Mouse (Mus musculus): ENCODE data around the gene Kpna7. TPM values are rescaled to one million over a fixed set of nuclear protein-coding genes. Genes with fewer than 3 reads are reported as not detected.

The Kpna7 gene
- polyA plus RNA-seq, 1 experiment, result not detected

- Histone ChIP-seq H3K9ac (ENCODE audit: low read depth, poor library complexity, severe bottlenecking) (no peak overlapping the region), H3K27me3 (ENCODE audit: control insufficient read depth, insufficient read depth, low read length, poor library complexity, severe bottlenecking) (no peaks in the 10 kb centered on the region), H3K4me3 (ENCODE audit: low read depth, low read length) (no peak overlapping the region), H3K4me1 (ENCODE audit: control insufficient read depth, insufficient read depth, low read length) (no peaks in the 10 kb centered on the region), H3K27ac (ENCODE audit: insufficient read depth, low read length) (no peak overlapping the region), H3K9me3 (replicated peaks; ENCODE audit: control insufficient read depth, insufficient read depth, low read length, poor library complexity, severe bottlenecking) (no peaks in the 10 kb centered on the region), H3K36me3 (ENCODE audit: control insufficient read depth, insufficient read depth, low read length, poor library complexity, severe bottlenecking) (no peaks in the 10 kb centered on the region)
- TF ChIP-seq CTCF (IDR thresholded peaks at IDR 0.05; ENCODE audit: low read depth, low read length), result no peak
- TF ChIP-seq POLR2A (IDR thresholded peaks at IDR 0.05; ENCODE audit: insufficient read depth, low read length), result no peak
- no peak for TF ChIP-seq EP300 (IDR thresholded peaks at IDR 0.05; ENCODE audit: insufficient read depth, low read depth, low read length)
Observed at GRCm38 (mm10) chr5:144940904-144941303, 142.9 kb downstream of the Kpna7 start.

- H3K9ac ChIP-seq (ENCODE audit: low read depth, poor library complexity, severe bottlenecking), result no peak overlapping the region
- no peak overlapping the region for H3K27ac ChIP-seq (ENCODE audit: insufficient read depth, low read length)
- TF ChIP-seq EP300 (IDR thresholded peaks at IDR 0.05; ENCODE audit: insufficient read depth, low read depth, low read length), result no peak
- no peak for TF ChIP-seq CTCF (IDR thresholded peaks at IDR 0.05; ENCODE audit: low read depth, low read length)
- no peak for TF ChIP-seq POLR2A (IDR thresholded peaks at IDR 0.05; ENCODE audit: insufficient read depth, low read length)
Observed at GRCm38 (mm10) chr5:144937304-144937703, 146.5 kb downstream of the Kpna7 start.

More at GRCm38 (mm10) chr5:144937304-144937703, 146.5 kb downstream of the Kpna7 start:
- no peaks in the 10 kb centered on the region for H3K9me3 ChIP-seq (replicated peaks; ENCODE audit: control insufficient read depth, insufficient read depth, low read length, poor library complexity, severe bottlenecking)
- peaks cover 3% of the 10 kb centered on the region for H3K4me1 ChIP-seq (ENCODE audit: control insufficient read depth, insufficient read depth, low read length)
- no peak overlapping the region for H3K4me3 ChIP-seq (ENCODE audit: low read depth, low read length)
- no peaks in the 10 kb centered on the region for H3K27me3 ChIP-seq (ENCODE audit: control insufficient read depth, insufficient read depth, low read length, poor library complexity, severe bottlenecking)
- H3K36me3 ChIP-seq (ENCODE audit: control insufficient read depth, insufficient read depth, low read length, poor library complexity, severe bottlenecking), result no peaks in the 10 kb centered on the region

Other genes starting within 250 kb of the Kpna7 start
- 18.4 and 19.7 TPM in 2 replicates for gene Smurf1, start 118.2 kb downstream of the Kpna7 start, polyA plus RNA-seq (2011; ENCODE audit: insufficient read depth, insufficient read length, low read depth, missing spikeins)
- not detected in 2 replicates for gene Gm4871, start 51.3 kb downstream of the Kpna7 start, polyA plus RNA-seq (2011; ENCODE audit: insufficient read depth, insufficient read length, low read depth, missing spikeins)
- not detected in 2 replicates for gene 1700018F24Rik, start 41.0 kb downstream of the Kpna7 start, polyA plus RNA-seq (2011; ENCODE audit: insufficient read depth, insufficient read length, low read depth, missing spikeins)
- gene Arpc1a, start 200 bp downstream of the Kpna7 start, polyA plus RNA-seq (2011; ENCODE audit: insufficient read depth, insufficient read length, low read depth, missing spikeins), result 110 and 123 TPM in 2 replicates
- 92.3 and 108 TPM in 2 replicates for gene Arpc1b, start 30.2 kb upstream of the Kpna7 start, polyA plus RNA-seq (2011; ENCODE audit: insufficient read depth, insufficient read length, low read depth, missing spikeins)
- gene Pdap1, start 56.2 kb upstream of the Kpna7 start, polyA plus RNA-seq (2011; ENCODE audit: insufficient read depth, insufficient read length, low read depth, missing spikeins), result 229 and 237 TPM in 2 replicates
- 104 and 112 TPM in 2 replicates for gene Bud31, start 56.3 kb upstream of the Kpna7 start, polyA plus RNA-seq (2011; ENCODE audit: insufficient read depth, insufficient read length, low read depth, missing spikeins)
- 14.1 and 17.1 TPM in 2 replicates for gene Ptcd1, start 83.1 kb upstream of the Kpna7 start, polyA plus RNA-seq (2011; ENCODE audit: insufficient read depth, insufficient read length, low read depth, missing spikeins)
- gene Cpsf4, start 83.2 kb upstream of the Kpna7 start, polyA plus RNA-seq (2011; ENCODE audit: insufficient read depth, insufficient read length, low read depth, missing spikeins), result 47.9 and 49.6 TPM in 2 replicates
- gene Atp5j2, start 108.0 kb upstream of the Kpna7 start, polyA plus RNA-seq (2011; ENCODE audit: insufficient read depth, insufficient read length, low read depth, missing spikeins), result 300 and 316 TPM in 2 replicates
- 3.9 and 6.0 TPM in 2 replicates for gene Zkscan14, start 117.8 kb upstream of the Kpna7 start, polyA plus RNA-seq (2011; ENCODE audit: insufficient read depth, insufficient read length, low read depth, missing spikeins)
- 20.3 and 20.4 TPM in 2 replicates for gene Zkscan5, start 120.5 kb upstream of the Kpna7 start, polyA plus RNA-seq (2011; ENCODE audit: insufficient read depth, insufficient read length, low read depth, missing spikeins)
- 72.0 and 79.3 TPM in 2 replicates for gene Zfp655, start 147.7 kb upstream of the Kpna7 start, polyA plus RNA-seq (2011; ENCODE audit: insufficient read depth, insufficient read length, low read depth, missing spikeins)
- gene Zscan25, start 196.5 kb upstream of the Kpna7 start, polyA plus RNA-seq (2011; ENCODE audit: insufficient read depth, insufficient read length, low read depth, missing spikeins), result 7.7 and 13.5 TPM in 2 replicates